Mouse (Mus musculus) spleen, adult 2 months (tissue): ENCODE data around the gene Gm3435. TPM values are rescaled to one million over a fixed set of nuclear protein-coding genes. Genes with fewer than 3 reads are reported as not detected.
A peak's percentile ranks its signal among the peaks of the same experiment; 100 is the strongest.
"Not testable (repeated sequence)": the region's sequence is repeated elsewhere in the genome, so short reads cannot be mapped to it uniquely, and the experiment has no call there.

Experiments used
- DNase-seq, 2 experiments: peaks; one replicate each; pipeline versions ENCODE4 v3.0.0 to v3.0.0-alpha.2; 2012 to 2021; ENCODE audit warnings: low spot score in 2 of 2, low read depth in 1 of 2
- H3K27ac ChIP-seq: fragments of 200-500 bp; 2 replicates; pipeline ENCODE4 v1.5.1; 2012; ENCODE audit warnings: low read length, inconsistent platforms; ENCODE audit not compliant: insufficient read depth
- H3K27me3 ChIP-seq: fragments of 200-500 bp; 2 replicates; pipeline ENCODE4 v1.6.1; 2012; ENCODE audit warnings: mild to moderate bottlenecking, moderate library complexity, low read length, inconsistent platforms; ENCODE audit not compliant: control insufficient read depth, insufficient read depth
- H3K36me3 ChIP-seq: fragments of 200-500 bp; 2 replicates; pipeline ENCODE4 v1.6.1; 2012; ENCODE audit warnings: mild to moderate bottlenecking, low read length, inconsistent platforms; ENCODE audit not compliant: control insufficient read depth, insufficient read depth
- H3K4me1 ChIP-seq: fragments of 200-500 bp; 2 replicates; pipeline ENCODE4 v1.6.1; 2011; ENCODE audit warnings: inconsistent platforms; ENCODE audit not compliant: control insufficient read depth, insufficient read depth, insufficient read length
- H3K4me3 ChIP-seq: fragments of 200-500 bp; 2 replicates; pipeline ENCODE4 v1.5.1; 2011; ENCODE audit warnings: mild to moderate bottlenecking, inconsistent platforms; ENCODE audit not compliant: insufficient read depth, insufficient read length; ENCODE audit errors: extremely low read depth
- POLR2A ChIP-seq: fragments of 200-500 bp; IDR thresholded peaks from 2 replicates; pipeline ENCODE4 v1.6.1; 2011; ENCODE audit warnings: low read depth, low read length, inconsistent platforms
- WGBS: fragments of 180-500 bp; shearing (Covaris S2); methylation state at CpG from one replicate; pipeline ENCODE4 v1.1.7; 2018; 5-methylcytosine and 5-hydroxymethylcytosine counted together
- polyA plus RNA-seq: library from polyadenylated mRNA; depleted of rRNA; stranded (reverse); fragments of >200 nt; gene quantifications from 2 replicates; pipeline ENCODE4 v1.2.3, GENCODE M21; 2012; rRNA removed

Gene Gm3435
- polyA plus RNA-seq = 0.50 and 0.67 TPM in 2 replicates

DNA sequence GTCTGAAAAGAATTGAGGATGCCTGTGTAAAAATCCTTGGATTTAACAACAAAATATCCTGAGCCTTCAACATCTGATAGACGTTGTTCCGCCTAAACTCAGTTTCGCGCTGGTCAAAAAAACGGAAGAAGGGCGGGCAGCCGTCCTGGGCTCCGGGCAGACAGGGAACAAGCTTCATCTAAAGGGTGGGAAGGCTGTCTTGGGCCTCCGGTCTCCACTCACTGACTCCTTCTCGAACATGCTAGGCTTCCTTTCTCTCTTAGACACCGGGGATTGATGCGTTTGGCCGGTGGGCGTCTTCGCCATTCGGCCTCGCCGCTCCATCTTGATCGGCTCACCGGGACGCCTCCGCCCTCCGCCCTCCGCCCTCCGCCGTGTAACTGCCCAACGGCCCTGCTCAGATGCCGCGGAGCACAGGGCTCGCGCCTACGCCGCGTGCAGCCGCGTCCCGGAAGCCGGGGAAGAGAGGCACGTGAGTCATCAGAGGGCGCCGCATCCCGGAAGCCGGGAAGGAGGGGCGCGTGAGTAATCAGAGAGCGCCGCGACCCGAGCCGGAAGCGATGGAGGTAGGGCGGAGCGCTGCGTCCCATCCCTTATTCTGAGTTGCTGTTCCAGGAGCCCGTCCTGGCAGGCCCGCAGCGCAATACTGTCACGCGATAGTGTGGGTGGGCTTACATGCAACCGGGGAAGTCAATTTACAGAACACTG, at the start of gene Gm3435:
Gene Gm3435 (plus strand): TSS at position 471 of the 708 bp plus-strand sequence.
- H3K36me3 ChIP-seq, H3K4me3 ChIP-seq, H3K4me1 ChIP-seq, H3K27me3 ChIP-seq, H3K27ac ChIP-seq, DNase-seq: not testable (repeated sequence)
- whole genome bisulfite sequencing = no CpG with 5 or more reads among the region's 60 CpGs

DNA sequence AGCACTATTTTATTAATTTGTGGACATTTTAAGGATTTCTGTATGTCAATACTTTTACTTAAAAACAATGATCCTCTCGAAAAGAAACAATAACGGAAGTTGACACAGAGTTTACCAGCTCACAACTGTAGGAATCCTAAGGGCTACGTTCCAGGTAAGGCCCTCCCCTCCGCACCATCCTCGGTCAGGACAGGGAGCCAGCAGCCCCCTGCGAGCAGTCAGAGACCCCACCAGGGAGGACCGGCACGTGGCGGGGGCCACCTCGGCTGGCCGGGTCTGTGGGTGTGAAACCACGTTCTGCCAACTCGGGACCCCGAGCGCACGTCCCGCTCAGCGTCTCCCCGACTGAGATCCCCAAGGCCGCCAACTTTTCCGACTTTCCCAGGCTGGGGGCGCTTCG, 49.5 kb upstream of the Gm3435 start:
- Histone ChIP-seq H3K27ac (no peak overlapping the region), H3K4me3 (peak overlapping the region; percentile 63), H3K36me3 (no peaks in the 10 kb centered on the region), H3K27me3 (no peaks in the 10 kb centered on the region), H3K4me1 (no peaks in the 10 kb centered on the region)
- peak in 1 of 2 experiments; percentile 16 for DNase-seq
- TF ChIP-seq POLR2A = no peak
- under 1% methylated on average over 17 of the region's 23 CpGs for WGBS

GRCm38 (mm10) chr17:14960951-14961556, 48.9 kb upstream of the Gm3435 start, which contains the start of gene Phf10:
TSS of gene Phf10 (minus strand) at chr17:14961273.
- peak in 1 of 2 experiments; percentile 27 for DNase-seq
- H3K27ac ChIP-seq, H3K4me1 ChIP-seq, H3K36me3 ChIP-seq, H3K27me3 ChIP-seq: not testable (repeated sequence)
- H3K4me3 ChIP-seq = peak within 1 kb of the TSS; percentile 63
- 3% methylated on average over 52 of the region's 100 CpGs for WGBS

DNA sequence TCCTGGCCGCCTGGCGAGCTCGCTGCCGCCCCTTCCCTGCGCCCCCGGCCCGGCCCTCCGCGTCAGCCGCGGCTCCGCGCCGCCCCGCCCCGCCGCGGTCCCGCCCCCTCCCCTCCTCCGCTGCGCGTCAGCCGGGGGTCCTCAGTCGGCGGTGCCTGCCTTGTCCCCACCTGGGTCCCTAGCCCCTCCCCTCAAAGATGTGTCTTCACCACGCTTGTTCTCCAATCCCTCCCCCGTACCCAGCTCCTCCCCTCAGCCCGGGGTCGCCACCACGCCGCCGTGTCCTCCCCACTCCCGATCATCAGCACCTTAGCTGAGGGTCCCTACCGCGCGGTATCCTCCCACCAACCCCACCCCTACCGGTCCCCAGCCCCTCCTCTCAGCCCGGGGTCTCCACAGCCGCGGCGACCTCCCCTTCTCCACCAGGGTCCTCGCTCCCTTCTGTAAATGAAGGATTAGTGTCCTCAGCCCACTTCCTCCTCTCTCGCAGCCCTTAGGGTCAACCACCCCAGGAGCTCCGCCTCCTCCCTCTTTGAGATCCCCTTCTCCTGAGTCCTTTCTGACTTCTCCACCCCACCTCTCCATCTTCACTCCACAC, 48.3 kb upstream of the Gm3435 start:
- not testable (repeated sequence) for H3K4me1 ChIP-seq, DNase-seq, H3K27ac ChIP-seq, H3K4me3 ChIP-seq, H3K27me3 ChIP-seq, H3K36me3 ChIP-seq
- WGBS = no CpG with 5 or more reads among the region's 44 CpGs

- WGBS = no CpG with 5 or more reads among the region's 6 CpGs
- not testable (repeated sequence) for DNase-seq, H3K36me3 ChIP-seq
These were observed 41.5 kb upstream of the Gm3435 start for GRCm38 (mm10) chr17:14968373-14968913.

GRCm38 (mm10) chr17:14977718-14978361, 32.1 kb upstream of the Gm3435 start:
- DNase-seq, H3K27me3 ChIP-seq, H3K4me1 ChIP-seq, H3K36me3 ChIP-seq, H3K4me3 ChIP-seq, H3K27ac ChIP-seq: not testable (repeated sequence)
- 1% methylated on average over 4 of the region's 7 CpGs for whole genome bisulfite sequencing

More at GRCm38 (mm10) chr17:14968373-14968913, 41.5 kb upstream of the Gm3435 start:
- H3K27ac ChIP-seq, H3K4me1 ChIP-seq, H3K4me3 ChIP-seq, H3K27me3 ChIP-seq: not testable (repeated sequence)

DNA sequence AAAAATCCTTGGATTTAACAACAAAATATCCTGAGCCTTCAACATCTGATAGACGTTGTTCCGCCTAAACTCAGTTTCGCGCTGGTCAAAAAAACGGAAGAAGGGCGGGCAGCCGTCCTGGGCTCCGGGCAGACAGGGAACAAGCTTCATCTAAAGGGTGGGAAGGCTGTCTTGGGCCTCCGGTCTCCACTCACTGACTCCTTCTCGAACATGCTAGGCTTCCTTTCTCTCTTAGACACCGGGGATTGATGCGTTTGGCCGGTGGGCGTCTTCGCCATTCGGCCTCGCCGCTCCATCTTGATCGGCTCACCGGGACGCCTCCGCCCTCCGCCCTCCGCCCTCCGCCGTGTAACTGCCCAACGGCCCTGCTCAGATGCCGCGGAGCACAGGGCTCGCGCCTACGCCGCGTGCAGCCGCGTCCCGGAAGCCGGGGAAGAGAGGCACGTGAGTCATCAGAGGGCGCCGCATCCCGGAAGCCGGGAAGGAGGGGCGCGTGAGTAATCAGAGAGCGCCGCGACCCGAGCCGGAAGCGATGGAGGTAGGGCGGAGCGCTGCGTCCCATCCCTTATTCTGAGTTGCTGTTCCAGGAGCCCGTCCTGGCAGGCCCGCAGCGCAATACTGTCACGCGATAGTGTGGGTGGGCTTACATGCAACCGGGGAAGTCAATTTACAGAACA, 31.5 kb upstream of the Gm3435 start, which contains the start of the genes 9030025P20Rik and Gm3417:
Gene 9030025P20Rik (plus strand): TSS at position 107 of the 677 bp plus-strand sequence.
Gene Gm3417 (minus strand): TSS at position 429 of the 677 bp plus-strand sequence.
- DNase-seq, H3K4me3 ChIP-seq, H3K4me1 ChIP-seq, H3K27me3 ChIP-seq, H3K36me3 ChIP-seq, H3K27ac ChIP-seq: not testable (repeated sequence)
- no CpG with 5 or more reads among the region's 60 CpGs for WGBS

DNA sequence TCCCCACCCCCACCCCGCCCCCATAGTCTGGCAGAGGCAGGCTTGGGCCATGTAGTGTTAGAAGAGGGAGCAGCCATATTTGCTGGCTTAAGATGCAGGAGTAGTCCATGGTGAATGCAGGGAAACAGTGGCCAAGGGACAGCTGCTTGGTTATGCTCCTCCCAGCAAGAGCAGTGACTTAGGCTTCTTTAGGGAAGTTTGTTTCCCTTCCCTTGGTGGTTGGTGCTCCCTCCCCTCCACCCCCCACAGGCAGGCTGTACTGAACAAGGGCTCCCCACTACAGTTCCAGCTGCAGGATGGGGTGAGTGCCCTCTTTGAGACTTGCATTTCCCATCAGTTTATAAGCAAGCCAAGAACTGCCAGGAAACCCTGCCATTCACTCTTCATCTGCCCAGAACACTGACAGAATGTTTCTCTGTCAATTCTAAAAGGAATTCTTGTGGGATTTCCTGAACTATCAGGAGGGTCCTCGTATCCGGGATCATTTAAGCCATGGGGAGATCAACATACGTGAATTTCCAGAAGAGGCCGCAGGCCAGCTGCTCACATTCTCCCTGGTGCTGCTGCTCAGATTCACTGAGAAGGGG, 19.8 kb upstream of the Gm3435 start:
- not testable (repeated sequence) for DNase-seq, H3K4me3 ChIP-seq, H3K4me1 ChIP-seq, H3K36me3 ChIP-seq, H3K27me3 ChIP-seq, H3K27ac ChIP-seq
- 90% methylated on average over 4 of the region's 5 CpGs for WGBS

- WGBS = no CpG with 5 or more reads among the region's 98 CpGs
- H3K27ac ChIP-seq, DNase-seq: not testable (repeated sequence)
These were observed 17.3 kb upstream of the Gm3435 start for GRCm38 (mm10) chr17:14992522-14993138.

More at GRCm38 (mm10) chr17:14992522-14993138, 17.3 kb upstream of the Gm3435 start:
- not testable (repeated sequence) for H3K4me1 ChIP-seq, H3K36me3 ChIP-seq, H3K27me3 ChIP-seq, H3K4me3 ChIP-seq
